In the genomic region with DNA sequence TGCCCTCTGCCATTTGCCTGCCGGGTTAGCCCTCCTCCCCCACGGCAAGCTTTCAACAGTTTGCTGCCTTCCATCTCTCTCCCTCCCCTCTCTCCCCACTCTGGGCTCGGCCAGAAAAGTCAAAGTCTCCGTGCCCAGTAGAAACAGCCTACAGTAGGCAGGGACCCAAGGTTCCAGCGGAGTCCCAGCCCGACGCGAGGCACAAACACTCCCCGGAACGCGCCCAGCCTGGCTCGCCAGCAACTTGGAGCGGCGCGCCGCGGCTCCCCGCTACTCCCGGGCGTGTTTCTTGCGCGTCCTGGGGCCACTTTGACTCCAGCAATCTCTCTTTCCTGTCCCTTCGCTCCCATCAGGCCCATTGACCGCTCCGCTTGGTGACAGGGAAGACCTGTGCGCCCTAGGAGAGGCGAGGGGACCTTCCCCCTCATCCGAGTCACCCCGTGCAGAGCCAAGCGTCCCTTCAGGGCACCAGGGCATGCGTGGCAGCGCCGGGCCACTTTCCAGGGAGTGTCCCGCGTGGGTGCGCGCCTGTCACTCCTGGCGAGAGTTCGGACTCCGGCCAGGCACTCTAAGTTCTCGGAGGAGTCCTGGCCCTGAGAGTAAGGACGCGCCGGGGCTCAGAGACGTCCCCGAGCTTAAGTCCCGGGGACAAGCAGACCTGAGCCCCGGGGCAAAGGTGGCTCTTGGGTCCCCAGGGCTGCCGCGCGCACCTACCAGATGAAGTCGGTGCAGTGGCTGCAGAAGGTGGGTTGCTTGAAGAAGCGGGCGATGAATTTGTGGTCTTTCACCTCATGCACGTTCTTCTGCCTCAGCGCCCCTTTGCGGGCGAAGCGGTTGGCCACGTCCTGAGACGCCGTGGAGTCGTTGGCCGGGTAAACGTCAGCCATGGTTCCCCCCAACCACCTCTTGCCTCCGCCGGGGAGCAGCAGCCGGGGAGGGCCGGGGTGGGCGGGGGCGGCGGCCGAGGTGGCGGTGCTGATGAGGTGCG, we compare ENCODE assay signal across 8 mouse cellular contexts. TPM values are rescaled to one million over a fixed set of nuclear protein-coding genes. Genes with fewer than 3 reads are reported as not detected.
DNase-seq lines count a peak whose midpoint lies in the region; ATAC-seq lines count a peak whose summit lies in the region.

A gene (plus strand): TSS at position 574 of the 988 bp plus-strand sequence.

- under 1% methylated on average over 69 of the region's 75 CpGs for WGBS in forebrain, embryonic 12.5 days
- WGBS in lung, embryonic 16.5 days = under 1% methylated on average over 66 of the region's 75 CpGs

- peak within 1 kb of the TSS; percentile 74 for H3K4me3 ChIP-seq in forebrain, embryonic 12.5 days (replicated peaks)
- H3K4me3 ChIP-seq in lung, embryonic 16.5 days (ENCODE audit: low read length) = peak within 1 kb of the TSS; percentile 83

- no peaks in the 10 kb centered on the region for H3K36me3 ChIP-seq in forebrain, embryonic 12.5 days (replicated peaks)
- H3K36me3 ChIP-seq in lung, embryonic 16.5 days (ENCODE audit: control insufficient read depth, insufficient read depth, low read length) = no peaks in the 10 kb centered on the region

- peak; percentile 7; the same call in 1 of the 2 replicates for ATAC-seq in forebrain, embryonic 12.5 days (ENCODE audit: low FRiP score)
- peak; percentile 23 for ATAC-seq in lung, embryonic 16.5 days (ENCODE audit: low read depth)

- peaks cover 28% of the 10 kb centered on the region for H3K27me3 ChIP-seq in forebrain, embryonic 12.5 days
- no peaks in the 10 kb centered on the region; the same call in 1 of the 2 replicates for H3K27me3 ChIP-seq in lung, embryonic 16.5 days (ENCODE audit: control insufficient read depth, insufficient read depth, low read depth, low read length)

- intact Hi-C loops in heart, postnatal 14 days (cut with DNase I) = loop anchor here (5.0 kb wide), 2 partner anchors 91 to 181 kb away; no protein-coding TSS in a partner anchor

- H3K9ac ChIP-seq in forebrain, embryonic 12.5 days = peak within 1 kb of the TSS; percentile 80
- H3K9ac ChIP-seq in lung, embryonic 16.5 days (ENCODE audit: low read length) = peak within 1 kb of the TSS; percentile 84

- peak; percentile 36 for DNase-seq in ES-CJ7 (ENCODE audit: low read depth, low spot score)
- peak; percentile 30 for DNase-seq in brain, embryonic 18.5 days (ENCODE audit: low read depth, low spot score)
- DNase-seq in heart, postnatal 14 days = peak; percentile 72 to 74
- peak; percentile 69 to 79 for DNase-seq in kidney, postnatal 4 days
- DNase-seq in ovary, postnatal 14 days (ENCODE audit: low spot score) = peak; percentile 23
- peak; percentile 43 to 51 for DNase-seq in thymus, postnatal 36 days

- H3K4me1 ChIP-seq in forebrain, embryonic 12.5 days = peaks cover 18% of the 10 kb centered on the region
- peaks cover 10% of the 10 kb centered on the region; the same call in 1 of the 2 replicates for H3K4me1 ChIP-seq in lung, embryonic 16.5 days (replicated peaks; ENCODE audit: control insufficient read depth, insufficient read depth, low read length)

- peak within 1 kb of the TSS; percentile 81 for H3K27ac ChIP-seq in forebrain, embryonic 12.5 days
- peak within 1 kb of the TSS; percentile 81 for H3K27ac ChIP-seq in lung, embryonic 16.5 days (ENCODE audit: low read length)

- H3K4me2 ChIP-seq in forebrain, embryonic 12.5 days = peak within 1 kb of the TSS; percentile 100
- H3K4me2 ChIP-seq in lung, embryonic 16.5 days (ENCODE audit: low read depth, low read length) = peak within 1 kb of the TSS; percentile 98

- H3K9me3 ChIP-seq in forebrain, embryonic 12.5 days = no peaks in the 10 kb centered on the region
- no peaks in the 10 kb centered on the region for H3K9me3 ChIP-seq in lung, embryonic 16.5 days (ENCODE audit: control insufficient read depth, low read length)

RNA-seq across cellular contexts. Expression of the gene that starts here (rescaled TPM):
- not detected in 2 replicates for polyA plus RNA-seq in forebrain, embryonic 12.5 days (2016; fragmentation: Nextera tagmentation; extraction: Ambion mirVana)
- total RNA-seq in heart, postnatal 14 days (2021) = not detected
- 1.2 and 14.2 TPM in 2 replicates for polyA plus RNA-seq in lung, embryonic 16.5 days (2015; fragmentation: Nextera tagmentation; extraction: Ambion mirVana)

Comparison
In these comparisons a context has a peak if more than half of its experiments do, and no peak if none do; other contexts are left out.
1. Peak in every context shown above with its lines: DNase-seq, ATAC-seq, H3K4me3 ChIP-seq and H3K27ac ChIP-seq.
2. Peak in ATAC-seq, H3K4me3 ChIP-seq, H3K27ac ChIP-seq, H3K9ac ChIP-seq and H3K4me2 ChIP-seq in forebrain, embryonic 12.5 days; RNA of the gene not detected or under 1 TPM.
3. Peak in DNase-seq in heart, postnatal 14 days; RNA of the gene not detected or under 1 TPM.
4. DNase-seq: peak in every context shown above with its lines; median percentile 74 in kidney, postnatal 4 days; 73 in heart, postnatal 14 days; 47 in thymus, postnatal 36 days; 36 in ES-CJ7; 30 in brain, embryonic 18.5 days; 23 in ovary, postnatal 14 days.